Mouse (Mus musculus): ENCODE data around the gene Ddx6. TPM values are rescaled to one million over a fixed set of nuclear protein-coding genes. Genes with fewer than 3 reads are reported as not detected.
"Not testable (repeated sequence)": the region's sequence is repeated elsewhere in the genome, so short reads cannot be mapped to it uniquely, and the experiment has no call there.

Gene Ddx6
- polyA plus RNA-seq, 1 experiment: 20.8 TPM

GRCm38 (mm10) chr9:44602766-44603165 is 1.9 kb upstream of the Ddx6 start:
- no peak for DNase-seq
- H3K27ac ChIP-seq (ENCODE audit: insufficient read depth, low read depth, low read length): peak overlapping the region; percentile 47
- H3K36me3 ChIP-seq (ENCODE audit: control insufficient read depth, insufficient read depth, low read length): peaks cover under 1% of the 10 kb centered on the region; the same call in 1 of the 2 replicates
- TF ChIP-seq POLR2A (IDR thresholded peaks at IDR 0.05; ENCODE audit: low read depth, low read length) (no peak), CTCF (conservative IDR thresholded peaks at IDR 0.05; ENCODE audit: insufficient read depth, insufficient read length, low read depth, low read length) (no peak)
- peaks cover 26% of the 10 kb centered on the region for H3K4me1 ChIP-seq (ENCODE audit: control insufficient read depth, insufficient read depth, low read length)
- WGBS: 66% methylated on average over 6 of the region's 6 CpGs
- no peaks in the 10 kb centered on the region for H3K27me3 ChIP-seq (replicated peaks; ENCODE audit: control insufficient read depth, insufficient read depth, low read length)
- no peak overlapping the region for H3K4me3 ChIP-seq (ENCODE audit: insufficient read depth, low read depth, low read length)

GRCm38 (mm10) chr9:44603454-44604289 is 1.0 kb upstream of the Ddx6 start:
- under 1% methylated on average over 38 of the region's 38 CpGs for WGBS
- Histone ChIP-seq H3K27me3 (replicated peaks; ENCODE audit: control insufficient read depth, insufficient read depth, low read length) (no peaks in the 10 kb centered on the region), H3K4me3 (ENCODE audit: insufficient read depth, low read depth, low read length) (peak overlapping the region; percentile 83), H3K36me3 (ENCODE audit: control insufficient read depth, insufficient read depth, low read length) (peaks cover 5% of the 10 kb centered on the region; the same call in 1 of the 2 replicates), H3K4me1 (ENCODE audit: control insufficient read depth, insufficient read depth, low read length) (peaks cover 23% of the 10 kb centered on the region), H3K27ac (ENCODE audit: insufficient read depth, low read depth, low read length) (peak overlapping the region; percentile 96)
- DNase-seq: peak; percentile 87
- TF ChIP-seq CTCF (conservative IDR thresholded peaks at IDR 0.05; ENCODE audit: insufficient read depth, insufficient read length, low read depth, low read length) (no peak), POLR2A (IDR thresholded peaks at IDR 0.05; ENCODE audit: low read depth, low read length) (no peak)

- Histone ChIP-seq H3K27me3 (replicated peaks; ENCODE audit: control insufficient read depth, insufficient read depth, low read length) (no peaks in the 10 kb centered on the region), H3K27ac (ENCODE audit: insufficient read depth, low read depth, low read length) (peak overlapping the region; percentile 96), H3K4me3 (ENCODE audit: insufficient read depth, low read depth, low read length) (peak overlapping the region; percentile 83), H3K4me1 (ENCODE audit: control insufficient read depth, insufficient read depth, low read length) (peaks cover 17% of the 10 kb centered on the region), H3K36me3 (ENCODE audit: control insufficient read depth, insufficient read depth, low read length) (peaks cover 5% of the 10 kb centered on the region; the same call in 1 of the 2 replicates)
- WGBS: under 1% methylated on average over 55 of the region's 65 CpGs
- TF ChIP-seq POLR2A (IDR thresholded peaks at IDR 0.05; ENCODE audit: low read depth, low read length) (peak; percentile 21), CTCF (conservative IDR thresholded peaks at IDR 0.05; ENCODE audit: insufficient read depth, insufficient read length, low read depth, low read length) (no peak)
- DNase-seq: peak; percentile 83
These were observed 358 bp upstream of the Ddx6 start for GRCm38 (mm10) chr9:44604290-44604778.

GRCm38 (mm10) chr9:44605616-44606165 is 999 bp downstream of the Ddx6 start:
- no peak for TF ChIP-seq POLR2A (IDR thresholded peaks at IDR 0.05; ENCODE audit: low read depth, low read length)
- TF ChIP-seq CTCF (conservative IDR thresholded peaks at IDR 0.05; ENCODE audit: insufficient read depth, insufficient read length, low read depth, low read length): no peak

GRCm38 (mm10) chr9:44606646-44607045 is 2.0 kb downstream of the Ddx6 start:
- 25% methylated on average over 4 of the region's 4 CpGs for WGBS
- TF ChIP-seq POLR2A (IDR thresholded peaks at IDR 0.05; ENCODE audit: low read depth, low read length) (no peak), CTCF (conservative IDR thresholded peaks at IDR 0.05; ENCODE audit: insufficient read depth, insufficient read length, low read depth, low read length) (no peak)
- Histone ChIP-seq H3K27ac (ENCODE audit: insufficient read depth, low read depth, low read length) (no peak overlapping the region), H3K4me1 (ENCODE audit: control insufficient read depth, insufficient read depth, low read length) (peaks cover 11% of the 10 kb centered on the region; the same call in 1 of the 2 replicates), H3K36me3 (ENCODE audit: control insufficient read depth, insufficient read depth, low read length) (peaks cover 6% of the 10 kb centered on the region; the same call in 1 of the 2 replicates), H3K27me3 (replicated peaks; ENCODE audit: control insufficient read depth, insufficient read depth, low read length) (no peaks in the 10 kb centered on the region), H3K4me3 (ENCODE audit: insufficient read depth, low read depth, low read length) (no peak overlapping the region)
- DNase-seq: no peak

More at GRCm38 (mm10) chr9:44605616-44606165, 999 bp downstream of the Ddx6 start:
- H3K27me3 ChIP-seq (replicated peaks; ENCODE audit: control insufficient read depth, insufficient read depth, low read length): no peaks in the 10 kb centered on the region
- 0% methylated on average over 13 of the region's 13 CpGs for WGBS
- DNase-seq: no peak
- H3K36me3 ChIP-seq (ENCODE audit: control insufficient read depth, insufficient read depth, low read length): peaks cover 5% of the 10 kb centered on the region; the same call in 1 of the 2 replicates
- peak overlapping the region; percentile 100 for H3K27ac ChIP-seq (ENCODE audit: insufficient read depth, low read depth, low read length)
- H3K4me3 ChIP-seq (ENCODE audit: insufficient read depth, low read depth, low read length): peak overlapping the region; percentile 83
- H3K4me1 ChIP-seq (ENCODE audit: control insufficient read depth, insufficient read depth, low read length): peaks cover 11% of the 10 kb centered on the region; the same call in 1 of the 2 replicates

GRCm38 (mm10) chr9:44607306-44607705 is 2.6 kb downstream of the Ddx6 start:
- TF ChIP-seq CTCF (conservative IDR thresholded peaks at IDR 0.05; ENCODE audit: insufficient read depth, insufficient read length, low read depth, low read length) (no peak), POLR2A (IDR thresholded peaks at IDR 0.05; ENCODE audit: low read depth, low read length) (no peak)
- no peaks in the 10 kb centered on the region for H3K27me3 ChIP-seq (replicated peaks; ENCODE audit: control insufficient read depth, insufficient read depth, low read length)
- peaks cover 11% of the 10 kb centered on the region; the same call in 1 of the 2 replicates for H3K4me1 ChIP-seq (ENCODE audit: control insufficient read depth, insufficient read depth, low read length)
- H3K4me3 ChIP-seq (ENCODE audit: insufficient read depth, low read depth, low read length): no peak overlapping the region
- WGBS: 29% methylated on average over 4 of the region's 4 CpGs
- no peak overlapping the region for H3K27ac ChIP-seq (ENCODE audit: insufficient read depth, low read depth, low read length)
- no peak for DNase-seq
- H3K36me3 ChIP-seq (ENCODE audit: control insufficient read depth, insufficient read depth, low read length): peaks cover 6% of the 10 kb centered on the region; the same call in 1 of the 2 replicates

- peaks cover 6% of the 10 kb centered on the region; the same call in 1 of the 2 replicates for H3K4me1 ChIP-seq (ENCODE audit: control insufficient read depth, insufficient read depth, low read length)
- no peak overlapping the region for H3K27ac ChIP-seq (ENCODE audit: insufficient read depth, low read depth, low read length)
- H3K36me3 ChIP-seq (ENCODE audit: control insufficient read depth, insufficient read depth, low read length): peaks cover 19% of the 10 kb centered on the region
- TF ChIP-seq CTCF (conservative IDR thresholded peaks at IDR 0.05; ENCODE audit: insufficient read depth, insufficient read length, low read depth, low read length) (no peak), POLR2A (IDR thresholded peaks at IDR 0.05; ENCODE audit: low read depth, low read length) (no peak)
- H3K27me3 ChIP-seq (replicated peaks; ENCODE audit: control insufficient read depth, insufficient read depth, low read length): no peaks in the 10 kb centered on the region
- no peak overlapping the region for H3K4me3 ChIP-seq (ENCODE audit: insufficient read depth, low read depth, low read length)
- 96% methylated on average over 25 of the region's 25 CpGs for WGBS
- no peak for DNase-seq
These were observed 5.7 kb downstream of the Ddx6 start for GRCm38 (mm10) chr9:44610371-44610770.

GRCm38 (mm10) chr9:44613081-44613480 is 8.4 kb downstream of the Ddx6 start:
- H3K4me1 ChIP-seq (ENCODE audit: control insufficient read depth, insufficient read depth, low read length); H3K27me3 ChIP-seq (replicated peaks; ENCODE audit: control insufficient read depth, insufficient read depth, low read length): not testable (repeated sequence)
- WGBS: 32% methylated on average over 1 of the region's 1 CpGs

More at GRCm38 (mm10) chr9:44613081-44613480, 8.4 kb downstream of the Ddx6 start:
- not testable (repeated sequence) for H3K27ac ChIP-seq (ENCODE audit: insufficient read depth, low read depth, low read length); H3K4me3 ChIP-seq (ENCODE audit: insufficient read depth, low read depth, low read length)
- peak; percentile 60 for DNase-seq
- peaks cover 30% of the 10 kb centered on the region for H3K36me3 ChIP-seq (ENCODE audit: control insufficient read depth, insufficient read depth, low read length)
